Mouse (Mus musculus) MEL (cell line): ENCODE measurements around the gene Abcb9. TPM values are rescaled to one million over a fixed set of nuclear protein-coding genes. Genes with fewer than 3 reads are reported as not detected.

ENCODE experiments used
- DNase-seq: peaks from one replicate; pipeline ENCODE4 v3.0.0; 2011; ENCODE audit warnings: low read depth, low spot score
- H3K27ac ChIP-seq: 2 replicates; pipeline ENCODE4 v1.5.1; 2012; ENCODE audit warnings: low read depth, mild to moderate bottlenecking, control low read depth, low read length, moderate library complexity; ENCODE audit not compliant: control insufficient read depth
- H3K27me3 ChIP-seq, 2 experiments: fragments of 150-350 bp in 1 of 2; sonication (generic) in 1 of 2; 2 replicates each; pipeline ENCODE4 v1.6.1; 2012; ENCODE audit warnings: low read length in 2 of 2, mild to moderate bottlenecking in 2 of 2, improper control_type of control experiment in 1 of 2, moderate library complexity in 1 of 2; ENCODE audit not compliant: insufficient read depth in 2 of 2, control insufficient read depth in 1 of 2
- H3K36me3 ChIP-seq, 2 experiments: 2 replicates each; pipeline ENCODE4 v1.6.1; 2012 to 2014; ENCODE audit warnings: low read length in 2 of 2, improper control_type of control experiment in 1 of 2, inconsistent platforms in 1 of 2, mild to moderate bottlenecking in 1 of 2; ENCODE audit not compliant: insufficient read depth in 2 of 2, control insufficient read depth in 1 of 2
- H3K4me1 ChIP-seq, 2 experiments: fragments of 150-350 bp in 1 of 2; sonication (generic) in 1 of 2; 2 replicates each; pipeline ENCODE4 v1.6.1; 2012; ENCODE audit warnings: low read length in 2 of 2, improper control_type of control experiment in 1 of 2, mild to moderate bottlenecking in 1 of 2; ENCODE audit not compliant: insufficient read depth in 2 of 2, control insufficient read depth in 1 of 2
- H3K4me3 ChIP-seq, 2 experiments: fragments of 150-350 bp in 1 of 2; sonication (generic) in 1 of 2; 2 replicates each; pipeline ENCODE4 v1.5.1; 2012; ENCODE audit warnings: low read depth in 2 of 2, low read length in 2 of 2, mild to moderate bottlenecking in 2 of 2, moderate library complexity in 2 of 2, control low read depth in 1 of 2, improper control_type of control experiment in 1 of 2; ENCODE audit not compliant: control insufficient read depth in 1 of 2, insufficient read depth in 1 of 2
- H3K79me2 ChIP-seq: 2 replicates; pipeline ENCODE4 v1.6.1; 2012; ENCODE audit warnings: mild to moderate bottlenecking, low read length, moderate library complexity; ENCODE audit not compliant: control insufficient read depth, poor library complexity, insufficient read depth
- H3K9ac ChIP-seq: 2 replicates; pipeline ENCODE4 v1.6.1; 2012; ENCODE audit warnings: low read depth, mild to moderate bottlenecking, control low read depth, low read length, moderate library complexity; ENCODE audit not compliant: control insufficient read depth, poor library complexity, severe bottlenecking
- H3K9me3 ChIP-seq: fragments of 150-350 bp; sonication (generic); replicated peaks from 2 replicates; pipeline ENCODE4 v1.6.1; 2012; ENCODE audit warnings: mild to moderate bottlenecking, low read length, improper control_type of control experiment, moderate library complexity; ENCODE audit not compliant: insufficient read depth
- BHLHE40 ChIP-seq: IDR thresholded peaks from 2 replicates; pipeline ENCODE4 v1.6.1; 2012; ENCODE audit warnings: low read depth, mild to moderate bottlenecking, inconsistent platforms, low read length, improper control_type of control experiment, borderline replicate concordance
- E2F4 ChIP-seq: IDR thresholded peaks from 2 replicates; pipeline ENCODE4 v1.6.1; 2011; ENCODE audit warnings: low read depth, low read length, improper control_type of control experiment, borderline replicate concordance
- KAT2A ChIP-seq: conservative IDR thresholded peaks from 2 replicates; pipeline ENCODE4 v1.6.1; 2012; ENCODE audit warnings: low read depth, low read length, improper control_type of control experiment, inconsistent platforms
- MAFK ChIP-seq: IDR thresholded peaks from 2 replicates; pipeline ENCODE4 v1.6.1; 2011; ENCODE audit warnings: low read depth, mild to moderate bottlenecking, low read length, improper control_type of control experiment, borderline replicate concordance
- MAX ChIP-seq: IDR thresholded peaks from 2 replicates; pipeline ENCODE4 v1.6.1; 2011; ENCODE audit warnings: low read length, improper control_type of control experiment
- MXI1 ChIP-seq: IDR thresholded peaks from 2 replicates; pipeline ENCODE4 v1.6.1; 2011; ENCODE audit warnings: mild to moderate bottlenecking, low read depth, low read length, improper control_type of control experiment
- MYC ChIP-seq: IDR thresholded peaks from 2 replicates; pipeline ENCODE4 v1.6.1; 2011; ENCODE audit warnings: low read depth, mild to moderate bottlenecking, low read length, improper control_type of control experiment, moderate library complexity
- NELFE ChIP-seq: IDR thresholded peaks from 2 replicates; pipeline ENCODE4 v1.6.1; 2011; ENCODE audit warnings: low read depth, low read length, improper control_type of control experiment
- POLR2AphosphoS2 ChIP-seq: IDR thresholded peaks from 2 replicates; pipeline ENCODE4 v1.6.1; 2011; ENCODE audit warnings: low read length, improper control_type of control experiment
- POLR2AphosphoS5 ChIP-seq: IDR thresholded peaks from 2 replicates; pipeline ENCODE4 v1.6.1; 2012; ENCODE audit warnings: low read depth, borderline replicate concordance, mild to moderate bottlenecking, inconsistent platforms, low read length, moderate library complexity, mixed read lengths
- SIN3A ChIP-seq: IDR thresholded peaks from 2 replicates; pipeline ENCODE4 v1.6.1; 2012; ENCODE audit warnings: low read length, improper control_type of control experiment, inconsistent platforms
- TAL1 ChIP-seq: IDR thresholded peaks from 2 replicates; pipeline ENCODE4 v1.6.1; 2012; ENCODE audit warnings: mild to moderate bottlenecking, inconsistent platforms, low read length, moderate library complexity, mixed read lengths
- USF1 ChIP-seq: IDR thresholded peaks from 2 replicates; pipeline ENCODE4 v1.6.1; 2014; ENCODE audit warnings: low read depth, mild to moderate bottlenecking, inconsistent platforms, low read length, improper control_type of control experiment, moderate library complexity
- ZC3H11A ChIP-seq: IDR thresholded peaks from 2 replicates; pipeline ENCODE4 v1.6.1; 2012; ENCODE audit warnings: low read depth, mild to moderate bottlenecking, inconsistent platforms, low read length, improper control_type of control experiment
- ZKSCAN1 ChIP-seq: IDR thresholded peaks from 2 replicates; pipeline ENCODE4 v1.6.1; 2012; ENCODE audit warnings: low read depth, mild to moderate bottlenecking, inconsistent platforms, low read length, improper control_type of control experiment, moderate library complexity
- ZNF384 ChIP-seq: IDR thresholded peaks from 2 replicates; pipeline ENCODE4 v1.6.1; 2012; ENCODE audit warnings: low read depth, mild to moderate bottlenecking, inconsistent platforms, low read length, improper control_type of control experiment
- polyA plus RNA-seq, 2 experiments: library from polyadenylated mRNA; stranded (reverse) in 1 of 2; unstranded in 1 of 2; fragments of >175 nt in 1 of 2; fragments of >200 nt in 1 of 2; gene quantifications; 2 replicates each; pipeline versions ENCODE4 v1.2.1 to v1.2.4; 2012; ENCODE audit warnings: low replicate concordance in 2 of 2, low read depth in 1 of 2; ENCODE audit not compliant: insufficient read length in 2 of 2, insufficient read depth in 1 of 2, missing spikeins in 1 of 2
- total RNA-seq: library from RNA; depleted of rRNA; stranded (reverse); fragments of 300-350 nt; gene quantifications from 2 replicates; pipeline ENCODE4 v1.2.3, GENCODE M21; 2012

Gene Abcb9
- total and polyA plus RNA-seq, 3 experiments: 2.4 to 8.1 TPM; not detected in 1

DNA sequence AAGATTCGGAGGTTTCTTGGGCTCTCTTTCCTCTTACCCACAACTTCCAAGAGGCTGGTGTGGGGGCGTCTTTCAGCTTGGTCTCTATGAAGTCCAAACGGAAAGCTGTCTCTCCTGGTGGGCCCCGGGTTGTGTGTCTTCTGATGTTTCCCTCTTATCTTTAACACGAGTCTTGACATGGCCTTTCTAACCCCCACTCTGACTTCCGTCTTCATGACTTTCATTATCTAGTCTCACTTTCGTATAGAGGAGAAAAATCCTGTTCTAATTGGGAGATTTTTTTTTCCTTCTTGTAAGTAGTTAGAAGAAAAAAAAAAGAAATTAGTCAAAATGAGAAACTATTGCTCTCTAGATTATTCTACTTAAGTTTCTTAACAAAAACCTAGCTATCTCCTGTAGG, 73.2 kb downstream of the Abcb9 start (continued):
- TF ChIP-seq NELFE: no peak
- no peak for TF ChIP-seq KAT2A

DNA sequence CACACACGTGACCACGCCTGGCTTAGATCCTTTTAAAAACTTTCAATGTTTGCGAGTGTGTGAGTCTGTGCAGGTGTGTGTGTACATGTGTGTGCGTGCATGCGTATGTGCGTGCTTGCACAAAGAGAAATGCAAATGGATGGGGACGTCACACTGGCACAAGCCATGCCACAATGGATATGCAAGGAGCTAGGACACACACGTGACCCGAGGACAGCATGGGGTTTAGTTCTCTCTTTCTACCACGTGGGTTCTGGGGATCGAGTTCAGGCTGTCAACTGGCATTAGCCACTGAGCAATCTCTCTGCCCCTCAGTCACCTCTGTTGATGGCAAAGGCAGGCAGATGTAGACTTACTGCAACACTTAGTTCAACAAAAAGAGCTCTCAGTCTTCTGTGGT, 73.9 kb downstream of the Abcb9 start:
- Histone ChIP-seq H3K27ac (peak overlapping the region; percentile 94), H3K36me3 (peaks cover 3 to 69% of the 10 kb centered on the region in 2 experiments), H3K9ac (peak overlapping the region; percentile 73), H3K9me3 (no peaks in the 10 kb centered on the region)
- DNase-seq: peak; percentile 55
- TF ChIP-seq TAL1 (no peak), MAFK (no peak), MXI1 (peak; percentile 85), POLR2AphosphoS5 (no peak), BHLHE40 (0 out of 2 replicates have a peak, but pooled peaks have one; percentile 10), ZC3H11A (no peak), MYC (peak; percentile 66; the same call in 1 of the 2 replicates), ZKSCAN1 (no peak), ZNF384 (no peak), USF1 (peak; percentile 79), MAX (peak; percentile 92), SIN3A (peak; percentile 45; the same call in 1 of the 2 replicates), POLR2AphosphoS2 (no peak)
- TF ChIP-seq, all 39 proteins: peak for 6
- H3K27me3 ChIP-seq: no peaks in the 10 kb centered on the region
- peaks cover 31 to 71% of the 10 kb centered on the region in 2 experiments for H3K4me1 ChIP-seq
- peaks cover 88% of the 10 kb centered on the region for H3K79me2 ChIP-seq
- H3K4me3 ChIP-seq: peak overlapping the region; percentile 18 to 35; a peak in 3 of 4 replicates

DNA sequence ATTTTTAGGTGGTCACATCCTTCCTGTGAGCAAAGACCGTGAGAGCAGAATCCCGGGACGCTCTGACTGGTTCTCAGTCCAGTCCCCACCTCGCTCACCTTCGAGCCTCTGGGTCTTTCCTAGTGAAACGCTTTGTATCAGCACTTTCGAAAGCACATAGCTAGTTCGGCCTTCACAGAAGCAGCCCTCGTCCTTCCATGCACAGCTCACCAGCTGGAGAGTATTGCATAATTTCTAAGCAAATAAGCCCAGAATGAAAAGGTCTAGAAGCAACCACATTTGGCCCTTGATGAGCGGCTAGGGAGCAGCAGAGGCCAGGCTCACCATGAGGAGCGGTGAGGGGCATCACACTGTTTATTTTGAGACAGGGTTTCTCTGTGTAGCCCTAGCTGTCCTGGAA, 74.5 kb downstream of the Abcb9 start:
- Histone ChIP-seq H3K9me3 (no peaks in the 10 kb centered on the region), H3K4me3 (no peak overlapping the region), H3K27me3 (no peaks in the 10 kb centered on the region), H3K27ac (peak overlapping the region; percentile 94), H3K4me1 (peaks cover 29 to 76% of the 10 kb centered on the region in 2 experiments), H3K79me2 (peaks cover 88% of the 10 kb centered on the region), H3K36me3 (peaks cover 3 to 66% of the 10 kb centered on the region in 2 experiments), H3K9ac (no peak overlapping the region)
- no peak for DNase-seq
- TF ChIP-seq SIN3A: no peak
- no peak for TF ChIP-seq E2F4
- TF ChIP-seq ZNF384: no peak
